In genomic region chr1:90203783-90204690, GRCm38 (mm10) we compare ENCODE assay signal across 8 mouse cellular contexts. TPM values are rescaled to one million over a fixed set of nuclear protein-coding genes. Genes with fewer than 3 reads are reported as not detected.
DNase-seq lines count a peak whose midpoint lies in the region; ATAC-seq and TF ChIP-seq lines count a peak whose summit lies in the region.

Ackr3 (plus strand) TSS chr1:90203980.

- TF ChIP-seq EP300 in CH12.LX (IDR thresholded peaks at IDR 0.05; ENCODE audit: low read length), result no peak

- intact Hi-C loops in heart, postnatal 25 days (cut with DNase I), result loop anchor here (2.0 kb wide), 2 partner anchors 41 to 165 kb away; no protein-coding TSS in a partner anchor

- DNase-seq in CH12.LX (ENCODE audit: extremely low read depth), result peak; percentile 95
- DNase-seq in cerebellum, adult 8-10 months, result peak; percentile 34
- peak; percentile 87 for DNase-seq in forebrain, postnatal 0 days
- DNase-seq in heart, postnatal 25 days (ENCODE audit: low spot score), result peak; percentile 81
- peak; percentile 78 for DNase-seq in layer of hippocampus, adult 11-12 months (ENCODE audit: low spot score)
- DNase-seq in thymus, adult 2 months, result peak; percentile 37

- no peaks in the 10 kb centered on the region for H3K9me3 ChIP-seq in CH12.LX (replicated peaks; ENCODE audit: low read length)
- H3K9me3 ChIP-seq in forebrain, postnatal 0 days (ENCODE audit: low read length), result no peaks in the 10 kb centered on the region
- no peaks in the 10 kb centered on the region for H3K9me3 ChIP-seq in liver, embryonic 16.5 days (replicated peaks; ENCODE audit: control insufficient read depth, low read length)

- H3K27ac ChIP-seq in CH12.LX (ENCODE audit: insufficient read depth, low read depth), result no peak within 1 kb of the TSS
- H3K27ac ChIP-seq in forebrain, postnatal 0 days (ENCODE audit: low read depth, low read length), result peak within 1 kb of the TSS; percentile 70
- H3K27ac ChIP-seq in liver, embryonic 16.5 days (ENCODE audit: low read length), result no peak within 1 kb of the TSS
- no peak within 1 kb of the TSS for H3K27ac ChIP-seq in thymus, adult 2 months (ENCODE audit: control insufficient read depth, insufficient read depth, low read length)

- TF ChIP-seq RAD21 in CH12.LX (IDR thresholded peaks at IDR 0.05; ENCODE audit: low read depth, low read length), result peak; percentile 64

- 3% methylated on average over 19 of the region's 19 CpGs for WGBS in forebrain, postnatal 0 days
- 3% methylated on average over 19 of the region's 19 CpGs for WGBS in liver, embryonic 16.5 days (ENCODE audit: insufficient replicate concordance)
- 1% methylated on average over 19 of the region's 19 CpGs for WGBS in thymus, adult 2 months

- ATAC-seq in forebrain, postnatal 0 days, result peak; percentile 92
- ATAC-seq in liver, embryonic 16.5 days (ENCODE audit: low read depth), result no peak
- peak; percentile 39; the same call in 1 of the 2 replicates for ATAC-seq in neutrophil, adult 5-6 weeks (ENCODE audit: extremely low read depth, insufficient number of reproducible peaks, low FRiP score, poor library complexity, severe bottlenecking)

- no peaks in the 10 kb centered on the region for H3K27me3 ChIP-seq in CH12.LX (replicated peaks)
- H3K27me3 ChIP-seq in forebrain, postnatal 0 days (ENCODE audit: insufficient read depth, low read length), result peaks cover 9% of the 10 kb centered on the region; the same call in 1 of the 2 replicates
- peaks cover 46% of the 10 kb centered on the region for H3K27me3 ChIP-seq in liver, embryonic 16.5 days (ENCODE audit: control insufficient read depth, insufficient read depth, low read depth, low read length)
- H3K27me3 ChIP-seq in thymus, adult 2 months (ENCODE audit: control insufficient read depth, insufficient read depth, low read length), result no peaks in the 10 kb centered on the region; the same call in 1 of the 2 replicates

- dilution Hi-C loops in CH12.LX (cut with MboI; ENCODE audit: extremely low pct_ligation_motif_present, extremely low pct_unique_long_range_greater_than_20kb, low sequenced_read_pairs), result no loop called here

- peak within 1 kb of the TSS; percentile 50 for H3K9ac ChIP-seq in CH12.LX (ENCODE audit: insufficient read depth, low read depth)
- H3K9ac ChIP-seq in forebrain, postnatal 0 days, result peak within 1 kb of the TSS; percentile 46
- H3K9ac ChIP-seq in liver, embryonic 16.5 days (ENCODE audit: low read depth, low read length), result no peak within 1 kb of the TSS

- in situ Hi-C loops in CH12.LX (cut with MboI; ENCODE audit: low pct_ligation_motif_present, low pct_unique_long_range_greater_than_20kb, low sequenced_read_pairs), result loop anchor here (5.0 to 10.0 kb wide), 3 partner anchors 33 to 391 kb away; no protein-coding TSS in a partner anchor

- peak; percentile 98 for TF ChIP-seq POLR2A in CH12.LX (IDR thresholded peaks at IDR 0.05; ENCODE audit: low read depth, low read length)
- no peak for TF ChIP-seq POLR2A in thymus, adult 2 months (IDR thresholded peaks at IDR 0.05; ENCODE audit: control insufficient read depth, extremely low read depth, insufficient read depth, low read length, poor library complexity)

- peaks cover 35% of the 10 kb centered on the region for H3K79me2 ChIP-seq in CH12.LX (replicated peaks; ENCODE audit: control insufficient read depth, extremely low read depth, insufficient read depth, poor library complexity, severe bottlenecking)

- H3K4me1 ChIP-seq in CH12.LX (ENCODE audit: control insufficient read depth in 1 of 2, insufficient read depth in 2 of 2), result peaks cover 21 to 60% of the 10 kb centered on the region in 2 experiments
- H3K4me1 ChIP-seq in forebrain, postnatal 0 days (ENCODE audit: insufficient read depth), result peaks cover 15% of the 10 kb centered on the region; the same call in 1 of the 2 replicates
- H3K4me1 ChIP-seq in liver, embryonic 16.5 days (ENCODE audit: control insufficient read depth, low read depth, low read length), result no peaks in the 10 kb centered on the region
- 0 out of 2 replicates have a peak, but pooled peaks cover 2% of the 10 kb centered on the region for H3K4me1 ChIP-seq in thymus, adult 2 months (replicated peaks; ENCODE audit: control insufficient read depth, insufficient read depth, low read length)

- H3K36me3 ChIP-seq in CH12.LX (replicated peaks in 1 of 2; ENCODE audit: control insufficient read depth in 1 of 2, insufficient read depth in 1 of 2, low read length in 1 of 2), result peaks cover 0 to 21% of the 10 kb centered on the region in 2 experiments
- H3K36me3 ChIP-seq in forebrain, postnatal 0 days (ENCODE audit: insufficient read depth), result no peaks in the 10 kb centered on the region
- no peaks in the 10 kb centered on the region for H3K36me3 ChIP-seq in liver, embryonic 16.5 days (ENCODE audit: control insufficient read depth, insufficient read depth)
- no peaks in the 10 kb centered on the region for H3K36me3 ChIP-seq in thymus, adult 2 months (ENCODE audit: control insufficient read depth, insufficient read depth, low read length)

- peak; percentile 17 to 85; a peak in 2 of 4 replicates for TF ChIP-seq CTCF in CH12.LX (conservative IDR thresholded peaks at IDR 0.05 in 1 of 2, IDR thresholded peaks at IDR 0.05 in 1 of 2; ENCODE audit: low read depth in 2 of 2, low read length in 2 of 2)
- TF ChIP-seq CTCF in forebrain, postnatal 0 days (IDR thresholded peaks at IDR 0.05; ENCODE audit: low read depth), result peak; percentile 83
- TF ChIP-seq CTCF in thymus, adult 2 months (IDR thresholded peaks at IDR 0.05; ENCODE audit: borderline replicate concordance, control insufficient read depth, extremely low read depth, insufficient read depth, low read length, poor library complexity), result peak; percentile 49; the same call in 1 of the 2 replicates

- H3K4me2 ChIP-seq in CH12.LX (ENCODE audit: insufficient read depth, low read depth, poor library complexity, severe bottlenecking), result peak within 1 kb of the TSS; percentile 96
- peak within 1 kb of the TSS; percentile 47 for H3K4me2 ChIP-seq in forebrain, postnatal 0 days (ENCODE audit: low read depth)
- no peak within 1 kb of the TSS; the same call in 1 of the 2 replicates for H3K4me2 ChIP-seq in liver, embryonic 16.5 days (ENCODE audit: low read depth, low read length)

- peak within 1 kb of the TSS; percentile 65 to 82 (median 75) for H3K4me3 ChIP-seq in CH12.LX (replicated peaks in 1 of 3; ENCODE audit: low read depth in 2 of 3, low read length in 2 of 3, poor library complexity in 1 of 3)
- peak within 1 kb of the TSS; percentile 42 for H3K4me3 ChIP-seq in forebrain, postnatal 0 days (ENCODE audit: low read depth, low read length)
- peak within 1 kb of the TSS; percentile 37 for H3K4me3 ChIP-seq in liver, embryonic 16.5 days (ENCODE audit: low read depth, low read length)
- no peak within 1 kb of the TSS for H3K4me3 ChIP-seq in thymus, adult 2 months (ENCODE audit: control insufficient read depth, insufficient read depth, low read length)

TF ChIP-seq in CH12.LX, 34 proteins besides CTCF, POLR2A, EP300 and RAD21 (continues in another document):
- peak; percentile 64; the same call in 1 of the 2 replicates for TF ChIP-seq POLR2AphosphoS2 (IDR thresholded peaks at IDR 0.05; ENCODE audit: low read depth, low read length)
- TF ChIP-seq MAX (IDR thresholded peaks at IDR 0.05; ENCODE audit: low read length), result 0 out of 2 replicates have a peak, but pooled peaks have one; percentile 22
- peak; percentile 99 for TF ChIP-seq TBP (conservative IDR thresholded peaks at IDR 0.05; ENCODE audit: low read depth, low read length)
- TF ChIP-seq SMC3 (IDR thresholded peaks at IDR 0.05; ENCODE audit: low read depth, low read length), result peak; percentile 73
- TF ChIP-seq MXI1 (IDR thresholded peaks at IDR 0.05; ENCODE audit: low read depth, low read length), result peak; percentile 90; the same call in 1 of the 2 replicates
- TF ChIP-seq NELFE (IDR thresholded peaks at IDR 0.05; ENCODE audit: low read depth, low read length), result peak; percentile 98
- peak; percentile 43; the same call in 1 of the 2 replicates for TF ChIP-seq ETS1 (conservative IDR thresholded peaks at IDR 0.05; ENCODE audit: low read depth, low read length)
- TF ChIP-seq IRF4 (IDR thresholded peaks at IDR 0.05; ENCODE audit: low read depth, low read length), result peak; percentile 77
- TF ChIP-seq E2F4 (IDR thresholded peaks at IDR 0.05; ENCODE audit: insufficient replicate concordance, low read depth, low read length), result no peak
- peak; percentile 53; the same call in 1 of the 2 replicates for TF ChIP-seq ELF1 (IDR thresholded peaks at IDR 0.05; ENCODE audit: low read depth, low read length)
- peak; percentile 94 for TF ChIP-seq ZMIZ1 (IDR thresholded peaks at IDR 0.05; ENCODE audit: low read depth, low read length)
- TF ChIP-seq TCF12 (IDR thresholded peaks at IDR 0.05; ENCODE audit: low read depth, low read length), result peak; percentile 98
- TF ChIP-seq MAFK (IDR thresholded peaks at IDR 0.05; ENCODE audit: insufficient replicate concordance, low read length), result no peak; the same call in 1 of the 2 replicates
- TF ChIP-seq JUN (IDR thresholded peaks at IDR 0.05; ENCODE audit: insufficient read depth, low read depth, low read length), result no peak
- peak; percentile 18; the same call in 1 of the 2 replicates for TF ChIP-seq RCOR1 (conservative IDR thresholded peaks at IDR 0.05; ENCODE audit: low read depth, low read length)
- TF ChIP-seq ZNF384 (IDR thresholded peaks at IDR 0.05; ENCODE audit: low read depth, low read length), result no peak
- peak; percentile 52 for TF ChIP-seq NRF1 (IDR thresholded peaks at IDR 0.05; ENCODE audit: low read depth, low read length)
- TF ChIP-seq PAX5 (IDR thresholded peaks at IDR 0.05; ENCODE audit: low read length), result no peak
- no peak for TF ChIP-seq CHD1 (IDR thresholded peaks at IDR 0.05; ENCODE audit: low read depth, low read length)
- TF ChIP-seq MAZ (IDR thresholded peaks at IDR 0.05; ENCODE audit: low read depth, low read length), result peak; percentile 93
- TF ChIP-seq USF2 (conservative IDR thresholded peaks at IDR 0.05; ENCODE audit: low read depth, low read length), result no peak
- no peak; the same call in 1 of the 2 replicates for TF ChIP-seq UBTF (IDR thresholded peaks at IDR 0.05; ENCODE audit: low read depth, low read length)
- TF ChIP-seq SIN3A (IDR thresholded peaks at IDR 0.05; ENCODE audit: low read length), result peak; percentile 77; the same call in 1 of the 2 replicates

RNA-seq across cellular contexts. Expression of gene Ackr3, which starts in this region (rescaled TPM):
- total RNA-seq in CH12.LX (2012; rRNA removed) (10.1 and 13.1 TPM in 2 replicates), CH12.LX (2014; rRNA removed) (18.0 and 23.1 TPM in 2 replicates)
- 25.6 and 34.4 TPM in 2 replicates for polyA plus RNA-seq in CH12.LX (2012; ENCODE audit: insufficient read length, low read depth)
- 7.3 and 10.0 TPM in 2 replicates for total RNA-seq in forebrain, postnatal 0 days (2014; rRNA removed)
- 10.2 and 11.9 TPM in 2 replicates for polyA plus RNA-seq in forebrain, postnatal 0 days (2015; fragmentation: Nextera tagmentation; extraction: Ambion mirVana)
- 10 to 100 TPM; 64.4 to 75.8 TPM for total RNA-seq in heart, postnatal 25 days (2021)
- polyA plus RNA-seq in liver, embryonic 16.5 days (2015; fragmentation: Nextera tagmentation; extraction: Ambion mirVana), result 1.4 and 1.8 TPM in 2 replicates
- not detected in 2 replicates for total RNA-seq in neutrophil, adult 5-6 weeks (2017)
- 17.1 and 24.7 TPM in 2 replicates for polyA plus RNA-seq in thymus, adult 2 months (2012; rRNA removed)

Comparison
In these comparisons a context has a peak if more than half of its experiments do, and no peak if none do; other contexts are left out.
1. Peak in ATAC-seq in neutrophil, adult 5-6 weeks; RNA of the gene not detected or under 1 TPM.
2. DNase-seq: peak in every context shown above with its lines; median percentile 95 in CH12.LX; 87 in forebrain, postnatal 0 days; 81 in heart, postnatal 25 days; 78 in layer of hippocampus, adult 11-12 months; 37 in thymus, adult 2 months; 34 in cerebellum, adult 8-10 months.